Mouse (Mus musculus) adrenal gland (tissue): ENCODE data around the gene Fam178b.
"Not testable (repeated sequence)": the region's sequence is repeated elsewhere in the genome, so short reads cannot be mapped to it uniquely, and the experiment has no call there.

ENCODE experiments used
- intact Hi-C: fragments of 180-260 bp; cut with DNase I; formaldehyde crosslinking; loops from one replicate; pipeline ENCODE4 v1.15.1; 2025

The Fam178b gene

DNA sequence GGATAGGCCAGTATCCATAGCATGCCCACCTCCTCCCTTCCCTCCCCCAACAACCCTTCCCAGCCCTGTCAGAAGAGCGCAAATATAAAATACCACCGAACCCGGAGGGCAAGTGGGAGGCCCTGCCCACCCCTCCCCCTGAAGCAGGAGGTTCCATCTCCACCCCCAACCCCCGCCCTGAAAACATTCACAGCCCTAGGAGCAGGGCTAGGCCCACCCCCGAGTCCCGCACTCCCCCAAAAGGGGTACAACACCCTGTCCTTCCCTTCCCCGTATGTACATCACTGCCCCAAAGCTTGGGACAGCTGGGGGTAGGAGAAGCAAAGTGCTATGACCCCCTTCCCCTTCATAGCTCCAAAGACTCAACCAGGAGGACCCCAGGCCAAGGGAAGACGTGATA is 134.2 kb downstream of the Fam178b start:
- intact Hi-C loops = no loop called here

DNA sequence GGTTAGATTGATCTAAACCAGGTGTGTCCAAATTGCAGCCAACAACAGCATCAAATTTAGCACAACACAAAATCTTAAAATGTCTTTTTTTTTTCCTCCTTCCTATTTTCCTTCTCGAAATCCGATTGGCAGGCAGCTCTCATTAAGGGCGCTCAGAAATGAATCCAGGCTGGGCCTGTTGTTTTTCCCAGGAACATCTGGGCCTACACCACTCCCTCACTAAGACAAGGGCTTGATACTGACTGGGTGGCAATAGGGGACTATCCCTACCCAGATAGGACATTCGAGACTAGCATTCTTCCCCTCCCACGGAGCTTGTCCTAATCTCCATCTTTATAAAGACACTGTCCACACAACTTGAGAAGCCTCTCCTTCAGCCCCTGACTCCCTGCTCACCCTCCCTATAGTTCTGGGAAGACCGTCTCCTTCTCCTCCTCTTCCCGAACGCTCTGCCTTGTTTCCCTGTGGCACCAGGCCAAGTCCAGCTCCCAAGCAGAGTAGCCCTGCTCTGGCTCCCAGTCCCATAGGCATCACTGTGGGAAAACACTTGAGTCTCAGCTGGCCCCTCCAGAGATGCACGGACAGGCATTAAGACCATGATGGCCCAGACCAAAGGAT is 134.9 kb downstream of the Fam178b start:
- intact Hi-C loops = loop anchor here (2.0 kb wide), 2 partner anchors 87 to 137 kb away; no protein-coding TSS in a partner anchor

DNA sequence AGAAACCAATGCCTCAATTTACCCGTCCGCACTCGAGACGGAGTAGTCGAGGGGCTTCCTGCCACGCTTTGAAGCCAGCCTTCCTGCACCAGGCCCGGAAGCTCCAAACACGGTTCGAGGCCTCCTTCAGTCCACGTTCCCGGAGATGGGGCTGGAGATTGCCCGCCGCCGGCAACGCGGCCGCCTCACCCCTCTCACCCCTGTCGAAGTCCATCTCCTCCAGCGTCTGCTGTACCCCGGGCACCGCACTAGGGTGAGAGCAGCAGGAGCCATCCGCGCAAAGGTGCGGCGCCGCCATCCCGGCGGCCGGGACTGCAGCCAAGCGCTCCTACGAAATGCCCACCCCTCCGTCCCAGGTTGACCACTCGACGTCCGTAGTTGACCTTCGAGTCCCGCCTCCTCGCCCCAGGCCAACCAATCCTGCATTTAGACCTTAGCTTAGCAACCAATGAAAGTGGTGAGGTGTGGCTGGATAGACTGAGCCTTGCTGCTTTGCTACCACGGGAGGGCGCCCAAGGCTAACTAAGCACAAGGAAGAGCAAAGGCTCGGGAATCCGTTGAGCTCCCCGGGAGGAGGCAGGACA is 136.0 kb downstream of the Fam178b start, which contains the start of gene Ankrd39:
Ankrd39 (minus strand) TSS at position 558 of the 584 bp plus-strand sequence.
- intact Hi-C loops = loop anchor here (2.0 kb wide), 2 partner anchors 88 to 138 kb away; no protein-coding TSS in a partner anchor

DNA sequence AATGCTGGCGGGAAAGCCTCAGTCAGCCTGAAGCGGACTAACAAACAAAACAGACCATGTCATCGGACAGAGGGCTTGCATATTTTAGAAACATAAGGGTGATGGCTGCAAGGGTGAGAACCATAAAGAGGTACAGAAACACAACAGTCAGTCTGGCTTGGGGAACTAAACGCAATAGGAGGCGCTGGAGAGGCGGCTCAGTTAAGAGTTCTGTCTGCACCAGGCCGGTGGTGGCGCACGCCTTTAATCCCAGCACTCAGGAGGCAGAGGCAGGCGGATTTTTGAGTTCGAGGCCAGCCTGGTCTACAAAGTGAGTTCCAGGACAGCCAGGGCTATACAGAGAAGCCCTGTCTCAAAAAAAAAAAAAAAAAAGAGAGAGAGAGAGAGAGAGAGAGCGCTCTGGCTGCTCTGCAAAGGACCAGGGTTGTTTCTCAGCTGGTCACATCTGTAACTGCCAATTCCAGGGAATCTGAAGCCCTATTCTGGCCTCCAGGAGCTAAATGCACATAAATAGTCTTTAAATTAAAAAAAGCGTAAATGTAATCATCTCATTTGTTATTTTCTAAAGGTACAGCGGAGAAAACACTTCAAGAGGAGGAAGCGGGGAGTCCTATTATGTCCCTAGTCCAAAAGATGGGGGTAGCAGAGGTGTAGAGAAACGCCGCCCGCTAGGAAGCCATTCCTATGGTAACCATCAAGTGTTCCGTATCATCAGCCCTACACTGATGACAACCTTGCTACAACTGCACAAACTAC is 137.0 kb downstream of the Fam178b start:
- intact Hi-C loops = loop anchor here (2.0 kb wide), 2 partner anchors 89 to 139 kb away; no protein-coding TSS in a partner anchor

DNA sequence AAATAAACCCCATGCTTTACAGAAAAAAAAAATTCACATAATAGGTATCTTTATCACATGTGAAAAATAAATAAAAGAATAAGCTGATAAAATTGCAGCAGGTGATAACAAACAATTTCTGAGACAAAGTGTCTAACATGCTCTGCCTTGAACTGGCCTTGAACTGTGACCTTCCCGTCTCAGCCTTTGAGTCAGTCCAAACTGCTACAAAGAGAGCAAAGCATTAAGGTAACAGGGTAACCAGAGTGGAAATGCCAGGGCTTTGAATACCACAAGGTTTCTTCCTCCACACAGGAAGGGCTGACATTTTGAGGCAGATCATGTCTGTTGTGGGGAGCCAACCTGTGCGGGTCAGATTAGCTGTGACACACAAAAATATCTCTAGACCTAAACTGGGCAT is 137.6 kb downstream of the Fam178b start:
- intact Hi-C loops = no loop called here

DNA sequence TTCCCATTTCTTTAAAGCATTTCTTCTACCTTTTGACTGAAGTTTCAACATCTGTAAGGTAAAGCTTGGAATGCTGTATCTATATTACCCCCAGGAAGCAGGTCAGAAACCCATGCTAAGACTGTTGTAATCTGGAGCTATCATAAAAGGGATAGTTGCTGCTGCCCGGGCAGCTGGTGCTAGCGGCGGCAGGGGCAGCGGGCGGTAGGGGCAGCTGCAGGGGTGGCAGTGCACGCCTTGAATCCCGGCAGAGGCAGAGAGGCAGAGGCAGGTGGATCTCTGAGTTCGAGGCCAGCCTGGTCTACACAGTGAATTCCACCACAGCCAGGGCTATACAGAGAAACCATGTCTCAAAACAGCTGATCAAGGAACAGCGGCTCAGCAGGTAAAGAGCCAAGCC is 140.1 kb downstream of the Fam178b start:
- intact Hi-C loops = no loop called here

DNA sequence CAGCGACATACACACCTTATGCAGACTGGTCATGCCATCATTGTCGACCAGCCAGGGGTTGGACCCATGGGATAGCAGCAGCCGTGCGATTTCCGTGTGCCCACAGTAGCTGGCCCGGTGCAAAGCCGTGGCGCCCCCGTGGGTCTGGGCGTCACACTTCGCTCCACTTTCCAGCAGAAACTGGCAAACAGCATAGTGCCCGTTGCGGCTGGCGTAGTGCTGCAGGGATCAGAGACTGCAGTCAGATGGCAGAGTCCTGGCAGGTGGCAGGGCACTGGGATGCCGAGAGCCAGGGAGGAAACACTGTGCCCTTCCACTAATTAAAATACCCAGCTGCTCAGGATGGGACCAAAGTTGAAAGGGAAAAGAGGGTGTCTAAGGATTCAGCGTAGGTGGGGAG is 141.1 kb downstream of the Fam178b start:
- intact Hi-C loops = no loop called here

DNA sequence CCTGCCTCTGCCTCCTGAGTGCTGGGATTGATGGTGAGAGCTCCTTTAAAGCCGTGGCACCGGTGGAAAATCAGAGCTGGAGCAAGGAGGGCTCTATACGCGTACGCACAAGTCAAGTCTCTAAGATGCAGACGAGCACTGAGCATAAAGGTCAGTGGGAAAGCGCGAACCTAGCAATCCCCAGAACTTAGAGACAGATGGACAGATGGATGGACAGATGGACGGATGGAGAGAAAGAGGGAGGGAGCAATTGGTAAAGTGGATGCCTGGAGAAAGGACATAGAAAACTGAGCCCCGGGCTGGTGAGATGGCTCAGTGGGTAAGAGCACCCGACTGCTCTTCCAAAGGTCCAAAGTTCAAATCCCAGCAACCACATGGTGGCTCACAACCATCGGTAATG is 142.2 kb downstream of the Fam178b start:
- intact Hi-C loops = no loop called here

DNA sequence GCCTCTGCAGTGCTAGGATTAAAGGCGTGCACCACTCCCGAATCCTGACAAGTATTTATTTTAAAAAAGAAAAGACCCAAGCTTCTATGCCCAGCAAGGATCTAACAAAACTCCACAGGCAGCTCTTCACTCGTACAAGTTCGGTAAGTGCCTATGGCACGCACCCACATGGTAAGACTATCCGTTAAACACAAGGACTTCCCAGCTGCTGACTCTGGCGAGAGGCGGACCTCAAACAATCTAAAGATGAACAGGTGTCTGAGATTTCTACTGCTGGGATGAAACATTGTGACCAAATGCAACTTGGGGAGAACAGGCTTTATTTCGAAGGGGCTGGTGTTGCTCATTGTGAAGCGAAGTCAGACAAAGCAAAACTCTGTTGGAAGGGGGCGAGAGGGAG is 142.9 kb downstream of the Fam178b start:
- intact Hi-C loops = no loop called here

DNA sequence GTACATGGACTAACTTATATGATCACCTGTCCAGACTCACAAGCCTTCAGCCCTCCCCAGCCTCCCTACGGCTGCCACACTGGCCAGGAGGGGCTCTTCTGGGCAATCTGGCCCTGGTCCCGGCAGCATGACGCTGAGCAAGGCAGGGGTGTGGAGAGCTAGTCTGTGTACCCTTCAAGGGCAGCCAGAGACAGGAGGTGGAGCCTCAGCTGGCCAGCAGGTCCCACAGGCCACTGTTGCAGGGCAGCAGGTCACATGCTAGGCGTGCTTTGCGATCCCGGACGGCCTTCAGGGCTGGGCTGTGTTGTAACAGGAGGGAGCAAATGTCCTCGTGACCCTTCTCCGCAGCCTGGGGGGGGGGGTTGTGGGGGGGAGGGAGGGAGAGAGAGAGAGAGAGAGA is 143.8 kb downstream of the Fam178b start, which contains the start of gene Gm42417:
Gm42417 (minus strand) TSS at position 244 of the 400 bp plus-strand sequence.
- intact Hi-C loops = loop anchor here (2.0 kb wide), 1 partner anchor 26 kb away; no protein-coding TSS in a partner anchor

DNA sequence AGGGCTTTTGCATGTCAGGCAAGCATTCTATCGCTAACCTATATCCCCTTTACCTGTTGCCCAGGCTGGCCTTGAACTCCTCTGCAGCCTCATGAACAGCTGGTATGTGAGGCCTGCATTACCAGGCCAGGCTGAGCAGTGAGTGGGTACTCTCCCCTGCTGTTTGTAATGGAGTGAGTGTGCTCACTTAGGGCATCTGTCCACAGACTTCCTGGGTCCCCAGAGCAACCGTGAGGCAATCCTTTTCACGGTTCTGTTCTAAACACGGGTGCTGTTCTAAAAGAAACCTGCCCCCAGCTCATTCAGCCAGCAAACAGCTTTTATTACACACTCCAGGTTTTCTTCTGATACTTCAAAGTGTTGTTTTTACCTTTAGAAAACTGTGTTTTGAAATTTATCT is 144.3 kb downstream of the Fam178b start:
- intact Hi-C loops = loop anchor here (2.0 kb wide), 1 partner anchor 26 kb away; no protein-coding TSS in a partner anchor

DNA sequence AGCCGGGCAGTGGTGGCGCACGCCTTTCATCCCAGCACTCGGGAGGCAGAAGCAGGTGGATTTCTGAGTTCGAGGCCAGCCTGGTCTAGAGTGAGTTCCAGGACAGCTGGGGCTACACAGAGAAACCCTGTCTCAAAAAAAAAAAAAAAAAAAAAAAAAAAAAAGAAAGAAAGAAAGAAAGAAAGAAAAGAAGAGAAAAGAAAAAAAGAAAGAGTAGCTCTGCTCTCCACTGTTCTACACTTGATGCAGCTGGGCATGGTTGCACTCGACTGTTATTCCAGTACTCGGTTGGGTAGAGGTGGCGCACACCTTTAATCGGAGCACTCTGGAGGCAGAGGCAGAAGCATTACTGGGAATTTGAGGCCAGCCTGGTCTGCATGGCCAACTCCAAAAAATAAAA is 146.2 kb downstream of the Fam178b start, which contains the start of gene Ankrd23:
Ankrd23 (minus strand) TSS at position 101 of the 400 bp plus-strand sequence.
- intact Hi-C loops = not testable (repeated sequence)

DNA sequence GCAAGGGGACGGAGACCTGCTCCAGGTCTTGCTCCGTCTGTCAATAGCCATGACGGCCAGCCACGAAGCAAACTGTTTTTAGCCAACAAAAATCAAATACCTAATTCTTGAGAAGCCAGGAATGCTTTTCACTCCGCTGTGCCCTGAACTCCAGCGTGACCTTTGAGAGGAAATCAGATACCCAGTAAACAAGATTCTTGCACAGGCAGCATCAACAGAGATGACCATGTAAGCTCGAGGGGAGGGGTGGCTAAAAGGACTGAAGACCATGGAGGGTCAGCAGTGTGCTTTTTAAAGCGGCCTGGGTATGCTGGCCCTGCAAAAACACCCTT is 146.6 kb downstream of the Fam178b start:
- intact Hi-C loops = no loop called here

DNA sequence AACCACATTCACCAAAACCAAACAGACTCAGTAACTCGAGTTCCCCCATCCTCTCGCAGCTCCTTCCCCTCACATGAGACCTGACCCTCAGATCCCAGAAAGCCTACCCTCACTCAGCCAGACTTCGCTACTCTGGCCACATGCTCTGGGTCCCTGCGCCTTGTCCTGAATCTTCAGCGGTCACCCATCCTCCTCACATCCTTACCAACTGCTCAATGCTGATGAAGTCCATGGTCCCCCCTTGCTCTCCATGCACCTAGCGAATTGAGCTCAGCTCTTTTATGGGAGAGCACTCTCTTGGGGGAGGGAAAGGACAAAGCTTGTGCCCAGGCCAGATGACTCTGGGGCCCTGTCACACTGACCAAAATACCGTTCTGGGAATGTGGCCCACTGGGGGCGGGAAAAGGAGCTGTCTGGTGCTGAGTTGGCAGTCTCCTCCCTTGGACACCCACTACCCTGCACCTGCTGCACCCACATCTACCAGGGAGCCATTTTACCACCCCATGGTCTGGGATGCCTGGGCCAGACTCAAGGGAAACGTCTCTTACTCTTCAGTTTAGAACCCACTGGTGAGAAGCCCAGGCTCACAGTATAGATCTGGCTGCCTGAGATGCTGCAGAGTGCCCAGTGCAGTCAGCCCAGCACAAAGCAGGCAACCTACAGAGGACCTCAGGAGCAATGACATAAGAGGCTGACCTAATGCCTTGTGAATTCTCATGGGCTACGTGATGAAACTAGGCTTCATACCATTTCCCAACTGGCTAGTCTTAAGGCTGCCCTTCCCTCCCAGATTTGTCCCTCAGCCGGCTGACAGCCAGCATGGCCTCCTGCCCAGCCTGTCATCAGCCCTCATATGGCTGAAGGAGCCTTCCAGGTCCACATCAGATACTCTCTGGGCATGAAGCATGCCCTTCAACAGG is 147.2 kb downstream of the Fam178b start:
- intact Hi-C loops = no loop called here

DNA sequence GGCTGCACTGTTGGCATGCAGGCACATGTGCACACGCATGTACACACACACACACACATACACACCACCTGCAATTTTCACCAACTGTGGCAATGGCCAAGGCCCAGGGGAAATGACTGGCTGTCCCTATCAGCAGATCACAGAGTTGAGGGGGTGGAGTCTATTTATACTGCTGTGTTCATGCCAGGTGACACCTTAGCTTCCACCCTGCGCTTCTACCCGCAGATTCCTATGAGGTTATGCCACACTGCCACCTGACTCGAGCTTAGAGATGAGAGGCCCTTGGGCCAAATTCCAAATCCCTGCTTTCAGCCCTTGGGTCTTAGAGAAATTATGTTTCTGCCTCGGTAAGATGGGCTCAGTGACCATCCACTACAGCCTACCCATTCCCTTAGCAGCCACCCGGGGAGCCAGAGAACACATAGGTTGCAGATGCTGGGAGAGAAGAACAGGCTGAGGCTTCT is 148.4 kb downstream of the Fam178b start:
- intact Hi-C loops = no loop called here

DNA sequence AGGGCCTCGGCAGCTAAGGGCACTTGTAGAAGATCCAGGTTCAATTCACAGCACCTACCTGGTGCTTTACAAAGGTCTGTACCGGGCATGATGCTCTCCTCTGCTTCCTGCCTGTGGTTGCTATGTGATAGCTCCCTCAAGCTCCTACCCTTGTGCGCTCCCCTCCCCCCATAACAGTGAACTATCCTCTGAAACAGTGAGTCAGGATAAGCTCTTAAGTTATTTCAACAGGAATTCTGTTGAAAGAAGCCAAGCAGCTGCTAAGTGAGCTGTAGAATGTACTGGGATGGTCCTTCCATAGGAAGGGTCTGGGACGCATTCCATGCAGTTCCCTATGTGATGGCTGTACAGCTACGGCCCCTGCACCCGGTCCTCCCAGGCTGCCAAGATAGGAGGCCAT is 149.4 kb downstream of the Fam178b start:
- intact Hi-C loops = no loop called here

DNA sequence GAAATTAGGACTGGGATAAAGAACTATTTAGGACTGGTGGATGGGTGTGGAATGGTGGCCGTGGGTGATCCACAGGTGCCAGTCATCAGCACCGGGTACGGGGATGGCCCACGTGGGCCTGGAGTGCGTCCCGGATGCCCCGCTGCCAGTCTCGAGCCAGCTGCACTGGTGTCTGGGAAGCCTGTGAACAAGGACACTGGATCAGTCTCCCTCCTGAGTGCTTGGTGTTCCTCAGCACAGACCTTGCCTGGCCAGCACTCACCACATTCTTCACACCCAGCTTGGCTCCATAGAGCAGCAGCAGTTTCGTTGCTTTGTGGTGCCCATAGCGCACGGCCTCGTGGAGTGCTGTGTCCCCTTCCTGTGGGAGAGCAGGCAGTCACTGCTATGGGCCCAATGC is 151.5 kb downstream of the Fam178b start:
- intact Hi-C loops = no loop called here

DNA sequence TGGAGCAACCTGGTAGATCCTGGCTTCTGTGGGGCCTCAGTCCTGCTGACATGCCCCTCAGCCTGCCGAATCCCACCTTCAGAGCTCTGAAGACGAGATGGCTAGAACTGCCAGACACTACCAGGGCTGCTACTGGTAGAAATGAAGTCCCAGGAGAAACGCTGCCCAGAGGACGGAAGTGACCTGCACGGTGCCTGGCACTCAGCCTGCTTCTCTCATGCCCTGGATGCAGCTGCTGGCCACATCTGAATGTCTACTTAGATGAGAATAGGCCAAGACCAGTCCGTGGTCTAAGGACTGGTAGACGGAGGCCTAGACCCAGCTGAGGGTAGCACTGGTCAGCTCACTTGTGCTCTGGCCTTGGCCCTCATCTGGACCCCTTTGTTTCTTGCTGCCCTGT is 152.0 kb downstream of the Fam178b start:
- intact Hi-C loops = no loop called here

DNA sequence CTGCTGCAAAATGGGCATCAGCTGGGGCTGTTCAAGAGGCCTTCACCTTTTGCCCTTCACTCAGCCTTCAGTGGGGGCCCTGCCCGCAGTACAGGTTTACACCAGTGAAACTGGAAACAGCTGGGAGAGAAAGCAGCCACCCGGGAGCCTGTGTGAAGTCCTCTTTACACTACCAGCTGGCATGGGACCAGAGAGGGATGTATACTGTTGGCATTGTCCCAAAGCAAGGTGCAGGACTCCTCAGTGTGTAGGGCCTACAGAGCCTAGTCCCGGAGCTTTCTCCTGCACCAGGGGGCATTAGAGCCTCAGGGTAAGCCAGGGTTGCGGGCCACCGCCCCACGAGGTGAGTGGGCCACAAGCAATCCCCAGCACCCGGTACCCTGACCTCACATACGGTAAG is 152.5 kb downstream of the Fam178b start:
- intact Hi-C loops = no loop called here

DNA sequence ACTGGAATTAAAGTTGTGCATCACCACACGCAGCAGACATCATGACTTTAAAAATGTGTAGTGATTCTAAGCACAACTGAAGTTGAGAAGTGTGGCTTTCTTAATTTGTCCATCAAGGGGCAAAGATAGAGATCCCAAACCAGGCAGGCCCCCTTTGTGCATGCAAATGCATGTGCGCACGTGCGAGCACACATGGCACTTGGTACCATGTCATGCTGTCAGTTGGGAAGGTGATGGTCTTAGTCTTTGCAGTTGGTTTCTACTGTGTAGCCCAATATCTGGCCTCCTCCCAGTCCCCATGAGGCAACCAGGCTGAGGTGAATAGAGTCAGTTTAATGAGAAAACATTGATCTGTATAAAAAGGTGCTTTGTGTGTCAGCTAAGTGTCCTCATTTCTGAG is 153.1 kb downstream of the Fam178b start:
- intact Hi-C loops = no loop called here

DNA sequence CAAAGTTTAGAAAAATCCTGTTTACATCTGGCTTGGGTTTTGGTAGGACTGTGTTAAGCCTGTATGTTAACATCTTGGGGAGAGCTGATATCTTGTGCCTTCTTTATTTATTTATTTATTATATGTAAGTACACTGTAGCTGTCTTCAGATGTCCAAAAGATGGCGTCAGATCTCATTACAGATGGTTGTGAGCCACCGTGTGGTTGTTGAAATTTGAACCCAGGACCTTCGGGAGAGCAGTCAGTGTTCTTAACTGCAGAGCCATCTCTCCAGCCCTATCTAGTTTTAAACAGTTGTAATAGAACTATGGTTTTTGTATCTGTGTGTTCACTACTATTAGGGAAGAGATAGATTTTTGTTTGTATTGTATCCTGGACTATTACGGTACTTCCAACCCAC is 153.7 kb downstream of the Fam178b start:
- intact Hi-C loops = no loop called here
